Comparison of ENCODE assay signal across 1 mouse cellular context in genomic region chr12:84968831-84969655, GRCm38 (mm10).
TF ChIP-seq lines count a peak whose summit lies in the region.

No protein-coding gene starts in this region.

TF ChIP-seq in MEL, 35 proteins besides CTCF, POLR2A, EP300 and RAD21 (continued from another document):
- TF ChIP-seq BHLHE40 (IDR thresholded peaks at IDR 0.05; ENCODE audit: borderline replicate concordance, low read depth, low read length) (no peak), ZNF384 (IDR thresholded peaks at IDR 0.05; ENCODE audit: low read depth, low read length) (no peak), RCOR1 (IDR thresholded peaks at IDR 0.05; ENCODE audit: low read depth, low read length) (peak; percentile 54), SIN3A (IDR thresholded peaks at IDR 0.05; ENCODE audit: low read length) (peak; percentile 87), GATA1 (IDR thresholded peaks at IDR 0.05; ENCODE audit: low read depth, low read length) (peak; percentile 92), MYC (IDR thresholded peaks at IDR 0.05; ENCODE audit: low read depth, low read length) (no peak), E2F4 (IDR thresholded peaks at IDR 0.05; ENCODE audit: borderline replicate concordance, low read depth, low read length) (no peak), JUND (IDR thresholded peaks at IDR 0.05; ENCODE audit: low read depth, low read length) (no peak)
TF ChIP-seq in MEL: peak in this region for 13.
